Mouse (Mus musculus): ENCODE results near the gene Zim1. TPM values are rescaled to one million over a fixed set of nuclear protein-coding genes. Genes with fewer than 3 reads are reported as not detected.

Zim1 gene
- total RNA-seq, 2 experiments from 2014 or later: 20.6 to 20.8 TPM

- DNase-seq: no peak
Measured at GRCm38 (mm10) chr7:6650526-6650925, 45.7 kb downstream of the Zim1 start.

- no peak for DNase-seq
Measured at GRCm38 (mm10) chr7:6645821-6646220, 50.4 kb downstream of the Zim1 start.

- DNase-seq: no peak
Measured at GRCm38 (mm10) chr7:6638076-6638475, 58.2 kb downstream of the Zim1 start.

GRCm38 (mm10) chr7:6636741-6637140 is 59.5 kb downstream of the Zim1 start:
- no peak for DNase-seq

- no peak for DNase-seq
Measured at GRCm38 (mm10) chr7:6635831-6636230, 60.4 kb downstream of the Zim1 start.

Other genes with a start within 250 kb of the Zim1 start
- gene Olfr1336, start 240.3 kb downstream of the Zim1 start, total RNA-seq (2021): not detected
- gene Olfr1346, start 229.3 kb downstream of the Zim1 start, total RNA-seq (2021): not detected
- not detected for gene Olfr5, start 209.5 kb downstream of the Zim1 start, total RNA-seq (2021)
- gene Olfr1347, start 196.7 kb downstream of the Zim1 start, total RNA-seq (2021): not detected
- not detected for gene Olfr1348, start 187.7 kb downstream of the Zim1 start, total RNA-seq (2021)
- not detected for gene Olfr1349, start 173.5 kb downstream of the Zim1 start, total RNA-seq (2021)
- not detected for gene Olfr1350, start 131.6 kb downstream of the Zim1 start, total RNA-seq (2021)
- gene Peg3, start 34.0 kb upstream of the Zim1 start, total RNA-seq (2021): 10 to 100 TPM; 69.5 to 75.3 TPM
- 1 to 10 TPM; 4.5 to 4.6 TPM for gene Usp29, start 34.1 kb upstream of the Zim1 start, total RNA-seq (2021)

Measured in heart, postnatal 4 days (tissue).